Mouse (Mus musculus) lung, embryonic 16.5 days (tissue): ENCODE measurements around the gene Tnnc2. TPM values are rescaled to one million over a fixed set of nuclear protein-coding genes. Genes with fewer than 3 reads are reported as not detected.

Experiments used
- ATAC-seq: fragments of 200-750 bp; cut with Nextera tagmentation; 2 replicates; pipeline ENCODE4 v1.8.0; 2017; ENCODE audit warnings: low read depth, mild to moderate bottlenecking, moderate library complexity
- H3K27ac ChIP-seq: fragments of 300-500 bp; sonication (generic); 2 replicates; pipeline ENCODE4 v1.5.1; 2014; ENCODE audit warnings: mild to moderate bottlenecking, control low read depth, low read length
- H3K27me3 ChIP-seq: fragments of 300-500 bp; sonication (generic); 2 replicates; pipeline ENCODE4 v1.6.1; 2014; ENCODE audit warnings: low read depth, low read length, mixed read lengths; ENCODE audit not compliant: control insufficient read depth, insufficient read depth
- H3K36me3 ChIP-seq: fragments of 300-500 bp; sonication (generic); 2 replicates; pipeline ENCODE4 v1.6.1; 2014; ENCODE audit warnings: low read length; ENCODE audit not compliant: control insufficient read depth, insufficient read depth
- H3K4me1 ChIP-seq: fragments of 300-500 bp; sonication (generic); replicated peaks from 2 replicates; pipeline ENCODE4 v1.6.1; 2014; ENCODE audit warnings: low read length, mixed read lengths; ENCODE audit not compliant: control insufficient read depth, insufficient read depth
- H3K4me2 ChIP-seq: fragments of 300-500 bp; sonication (generic); 2 replicates; pipeline ENCODE4 v1.6.1; 2014; ENCODE audit warnings: low read depth, low read length, control low read depth
- H3K4me3 ChIP-seq: fragments of 300-500 bp; sonication (generic); 2 replicates; pipeline ENCODE4 v1.5.1; 2014; ENCODE audit warnings: mild to moderate bottlenecking, low read length, control low read depth
- H3K9ac ChIP-seq: fragments of 300-500 bp; sonication (generic); 2 replicates; pipeline ENCODE4 v1.6.1; 2014; ENCODE audit warnings: low read length, control low read depth
- H3K9me3 ChIP-seq: fragments of 300-500 bp; sonication (generic); 2 replicates; pipeline ENCODE4 v1.6.1; 2016; ENCODE audit warnings: low read length; ENCODE audit not compliant: control insufficient read depth
- WGBS: fragments of 180-500 bp; shearing (Covaris S2); extraction: QIAGEN DNeasy Blood & Tissue Kit; methylation state at CpG from one replicate; pipeline ENCODE4 v1.1.7; 2014; 5-methylcytosine and 5-hydroxymethylcytosine counted together
- polyA plus RNA-seq: library from polyadenylated mRNA; unstranded; fragments of >200 nt; fragmentation: Nextera tagmentation; extraction: Ambion mirVana; gene quantifications from 2 replicates; pipeline ENCODE4 v1.2.1, GENCODE M21; 2015

Gene Tnnc2
- polyA plus RNA-seq, 1 experiment from 2014 or later: 27.9 TPM

DNA sequence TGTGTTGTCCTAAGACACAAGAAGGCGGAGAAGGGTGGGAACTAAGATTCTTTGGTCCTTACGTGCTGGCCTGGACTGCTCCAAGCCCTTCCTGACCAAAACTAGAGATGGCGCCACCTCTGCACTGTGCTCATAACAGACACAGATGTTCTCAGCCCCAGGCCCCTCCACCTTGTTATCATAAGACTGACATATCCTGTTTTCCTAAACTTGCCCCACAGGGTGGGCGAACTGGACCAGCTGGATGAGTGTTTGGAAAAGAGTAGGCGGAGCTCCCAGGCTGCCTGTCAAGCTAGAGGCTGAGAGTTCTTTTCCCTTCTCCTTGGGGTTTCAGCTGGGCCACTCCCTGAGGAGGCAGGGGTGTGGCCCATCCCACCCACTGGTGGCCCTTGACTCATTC, 37.9 kb upstream of the Tnnc2 start:
- no peak overlapping the region for H3K9ac ChIP-seq
- 0 out of 2 replicates have a peak, but pooled peaks have one; percentile 44 for ATAC-seq
- H3K4me3 ChIP-seq: no peak overlapping the region
- H3K36me3 ChIP-seq: peaks cover 10% of the 10 kb centered on the region; the same call in 1 of the 2 replicates
- no peaks in the 10 kb centered on the region for H3K27me3 ChIP-seq
- H3K4me2 ChIP-seq: no peak overlapping the region
- H3K27ac ChIP-seq: peak overlapping the region; percentile 27; the same call in 1 of the 2 replicates
- H3K9me3 ChIP-seq: no peaks in the 10 kb centered on the region
- 41% methylated on average over 5 of the region's 5 CpGs for WGBS
- H3K4me1 ChIP-seq: peaks cover 7% of the 10 kb centered on the region

DNA sequence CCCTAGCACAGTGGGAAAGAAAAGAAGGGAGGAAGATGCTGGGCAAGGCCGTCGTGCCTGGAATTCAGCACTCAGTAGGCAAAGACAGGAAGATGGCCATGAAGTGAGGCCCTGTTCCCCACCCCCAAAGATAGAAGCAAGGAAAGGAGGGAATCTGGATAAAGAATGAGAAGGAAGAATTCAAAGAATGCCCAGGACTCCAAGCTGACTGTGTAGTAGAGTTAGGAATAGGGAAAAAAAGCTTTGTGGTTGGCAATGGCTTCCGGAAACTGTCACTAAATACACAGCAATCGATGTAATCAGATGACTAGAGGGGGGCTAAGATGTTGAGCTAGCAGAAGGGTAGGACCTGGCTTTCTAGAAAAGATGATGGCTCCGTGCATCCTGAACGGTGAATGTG, 37.4 kb upstream of the Tnnc2 start:
- 0 out of 2 replicates have a peak, but pooled peaks have one; percentile 12 for ATAC-seq
- 53% methylated on average over 6 of the region's 6 CpGs for WGBS

DNA sequence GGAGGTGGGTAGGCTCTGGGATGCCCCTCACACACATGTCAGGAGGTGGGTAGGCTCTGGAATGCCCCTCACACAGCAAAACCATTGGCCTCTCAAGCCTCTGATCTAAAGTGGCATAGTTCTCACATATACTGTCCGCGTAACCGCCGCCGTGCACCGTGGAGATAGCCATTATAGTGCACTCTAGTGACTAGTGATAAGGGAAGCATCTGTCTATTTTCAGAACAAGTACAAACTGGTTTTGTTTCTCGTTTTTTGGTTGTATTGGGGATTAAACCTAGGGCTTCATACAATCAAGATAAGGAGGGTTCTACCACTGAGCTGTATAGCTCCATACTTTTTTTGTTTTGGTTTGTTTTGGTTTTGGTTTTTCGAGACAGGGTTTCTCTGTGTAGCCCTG, 36.1 kb upstream of the Tnnc2 start:
- Histone ChIP-seq H3K4me3 (no peak overlapping the region), H3K9me3 (no peaks in the 10 kb centered on the region), H3K27me3 (no peaks in the 10 kb centered on the region), H3K4me2 (no peak overlapping the region), H3K36me3 (peaks cover 8% of the 10 kb centered on the region; the same call in 1 of the 2 replicates), H3K4me1 (peaks cover 7% of the 10 kb centered on the region), H3K27ac (no peak overlapping the region), H3K9ac (no peak overlapping the region)
- 87% methylated on average over 8 of the region's 8 CpGs for WGBS
- ATAC-seq: no peak

More for the DNA sequence above, 37.4 kb upstream of the Tnnc2 start:
- H3K36me3 ChIP-seq: peaks cover 12% of the 10 kb centered on the region; the same call in 1 of the 2 replicates
- no peaks in the 10 kb centered on the region for H3K27me3 ChIP-seq
- peaks cover 7% of the 10 kb centered on the region for H3K4me1 ChIP-seq
- H3K4me2 ChIP-seq: no peak overlapping the region
- no peak overlapping the region for H3K27ac ChIP-seq
- no peak overlapping the region for H3K4me3 ChIP-seq
- H3K9ac ChIP-seq: no peak overlapping the region
- H3K9me3 ChIP-seq: no peaks in the 10 kb centered on the region

DNA sequence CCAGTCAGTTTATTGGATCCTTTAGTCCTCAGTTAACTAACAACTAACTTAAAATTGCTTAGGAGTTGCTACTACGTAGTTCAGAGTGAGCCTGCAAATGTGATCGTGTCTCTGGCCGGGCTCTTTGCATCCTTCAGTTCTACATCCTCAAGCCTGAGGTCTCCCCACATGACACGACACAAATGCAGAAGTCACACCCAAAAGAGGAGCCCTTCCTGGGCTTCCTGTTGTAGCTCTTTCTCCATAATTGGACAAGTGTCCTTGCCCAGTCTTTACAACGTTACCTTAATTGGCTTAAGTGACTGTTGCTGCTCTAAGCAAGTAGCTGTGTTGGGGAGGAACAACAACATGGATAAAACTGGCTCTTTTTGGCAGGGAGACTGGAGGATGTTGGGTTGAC, 35.6 kb upstream of the Tnnc2 start:
- Histone ChIP-seq H3K27me3 (no peaks in the 10 kb centered on the region), H3K36me3 (peaks cover 4% of the 10 kb centered on the region; the same call in 1 of the 2 replicates), H3K4me2 (no peak overlapping the region), H3K27ac (no peak overlapping the region), H3K4me3 (no peak overlapping the region), H3K9ac (no peak overlapping the region), H3K4me1 (peaks cover 7% of the 10 kb centered on the region), H3K9me3 (no peaks in the 10 kb centered on the region)
- WGBS: 86% methylated on average over 5 of the region's 5 CpGs
- no peak for ATAC-seq

DNA sequence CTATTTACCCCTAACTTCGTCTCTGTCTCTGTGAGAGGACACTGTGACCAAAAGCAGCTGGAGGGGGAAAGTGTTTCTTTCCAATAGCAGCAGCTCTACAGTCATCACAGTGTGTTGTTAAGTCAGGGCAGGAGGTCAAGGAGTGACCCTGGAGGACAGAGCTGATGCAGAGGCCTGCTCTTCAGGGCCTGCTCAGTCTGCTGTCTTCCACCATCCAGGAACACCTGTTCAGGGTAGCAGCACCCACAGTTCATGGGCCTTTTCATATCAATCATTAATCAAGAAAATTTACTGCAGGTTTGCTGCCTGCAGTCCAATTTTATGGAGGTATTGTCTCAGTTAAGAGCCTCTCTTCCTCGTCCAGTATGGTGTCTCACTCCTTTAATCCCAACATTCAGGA, 33.8 kb upstream of the Tnnc2 start:
- Histone ChIP-seq H3K4me2 (no peak overlapping the region), H3K9me3 (no peaks in the 10 kb centered on the region), H3K4me1 (peaks cover 7% of the 10 kb centered on the region), H3K27ac (no peak overlapping the region), H3K27me3 (no peaks in the 10 kb centered on the region), H3K9ac (no peak overlapping the region), H3K4me3 (no peak overlapping the region), H3K36me3 (peaks cover 2% of the 10 kb centered on the region; the same call in 1 of the 2 replicates)
- ATAC-seq: no peak
- WGBS: 65% methylated on average over 2 of the region's 2 CpGs

DNA sequence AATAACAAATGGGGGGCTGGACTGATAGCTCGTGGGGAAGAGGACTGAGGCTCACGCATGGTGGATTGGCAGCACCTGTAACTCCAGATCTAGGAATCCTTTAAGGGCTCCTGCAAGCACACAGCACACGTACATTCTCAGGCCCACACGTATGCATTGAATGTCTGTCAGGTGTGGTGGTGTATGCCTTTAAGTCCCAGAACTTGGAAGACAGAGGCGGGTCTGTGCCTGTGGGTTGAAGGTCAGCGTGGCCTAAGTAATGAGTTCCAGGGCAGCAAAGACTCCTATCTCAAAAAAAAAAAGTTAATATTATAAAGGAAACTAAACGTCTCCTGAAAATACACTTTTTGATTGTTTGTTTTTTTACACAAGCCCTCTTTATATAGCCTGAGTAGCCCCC, 26.8 kb upstream of the Tnnc2 start:
- no peaks in the 10 kb centered on the region for H3K27me3 ChIP-seq
- 72% methylated on average over 7 of the region's 7 CpGs for WGBS
- H3K4me2 ChIP-seq: no peak overlapping the region
- H3K9ac ChIP-seq: no peak overlapping the region
- H3K4me3 ChIP-seq: no peak overlapping the region
- H3K9me3 ChIP-seq: no peaks in the 10 kb centered on the region
- no peak for ATAC-seq
- H3K27ac ChIP-seq: no peak overlapping the region
- H3K4me1 ChIP-seq: peaks cover 12% of the 10 kb centered on the region
- peaks cover 2% of the 10 kb centered on the region; the same call in 1 of the 2 replicates for H3K36me3 ChIP-seq

DNA sequence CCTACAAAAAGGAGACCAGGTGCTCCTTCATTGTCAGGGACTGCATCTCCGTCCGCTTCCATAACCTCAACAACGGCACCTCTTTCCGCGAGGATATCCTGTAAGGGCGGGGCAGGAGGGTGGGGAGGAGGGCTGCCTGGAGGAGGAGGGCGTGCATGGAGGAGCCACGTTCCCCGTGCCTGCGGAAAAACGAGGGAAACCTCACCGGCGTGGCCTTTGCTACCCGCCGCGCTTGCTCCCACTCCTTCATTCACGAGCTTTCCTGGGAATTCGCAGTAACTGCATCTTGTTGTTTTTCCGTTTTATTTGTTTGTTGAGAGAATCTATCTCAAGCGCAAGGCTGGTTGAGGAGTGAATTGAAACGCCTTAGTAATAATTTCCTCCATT, 25.6 kb upstream of the Tnnc2 start:
- peaks cover 7% of the 10 kb centered on the region for H3K36me3 ChIP-seq
- WGBS: 2% methylated on average over 21 of the region's 21 CpGs
- H3K9me3 ChIP-seq: no peaks in the 10 kb centered on the region
- peak overlapping the region; percentile 86 for H3K9ac ChIP-seq
- H3K4me2 ChIP-seq: peak overlapping the region; percentile 77
- no peaks in the 10 kb centered on the region for H3K27me3 ChIP-seq
- H3K27ac ChIP-seq: peak overlapping the region; percentile 80
- ATAC-seq: peak; percentile 63
- peaks cover 12% of the 10 kb centered on the region for H3K4me1 ChIP-seq
- peak overlapping the region; percentile 88 for H3K4me3 ChIP-seq

DNA sequence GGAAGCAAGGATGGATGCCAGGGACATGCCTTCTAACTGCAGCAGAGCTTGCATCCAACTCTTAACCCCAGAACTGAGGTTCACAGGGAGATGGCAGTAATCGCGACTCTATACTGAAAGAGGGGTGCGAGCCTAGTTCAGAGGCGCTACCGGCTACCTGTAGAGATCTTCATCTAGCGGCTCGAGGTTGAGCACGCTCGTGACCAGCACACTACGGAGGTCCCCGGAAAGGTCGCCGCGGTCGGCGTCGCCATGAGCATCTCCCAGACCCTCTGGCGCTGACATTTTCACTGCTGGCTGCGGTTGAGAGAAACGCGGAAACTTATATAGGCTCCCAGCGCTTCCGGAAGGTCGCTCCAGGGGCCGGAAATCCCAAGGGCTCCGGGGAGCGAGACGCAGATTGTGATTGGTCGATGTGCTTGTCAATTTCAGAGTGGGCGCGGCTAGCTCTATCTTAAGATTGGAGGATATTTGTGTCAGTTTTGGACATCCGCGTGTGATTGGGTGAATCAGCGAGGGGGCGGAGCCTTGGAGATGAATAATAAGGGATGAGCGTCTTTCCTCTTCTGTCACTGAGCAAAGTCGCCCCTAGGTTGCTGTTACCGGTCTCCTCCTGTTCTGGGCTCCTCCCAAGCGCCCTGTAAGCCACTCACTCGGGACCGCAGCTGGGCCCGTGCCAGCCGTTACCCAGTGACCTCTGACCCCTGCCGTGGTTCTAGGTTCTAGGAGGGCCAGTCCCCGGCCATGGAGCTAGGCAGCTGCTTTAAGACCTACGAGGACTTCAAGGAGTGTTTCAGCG, 25.0 kb upstream of the Tnnc2 start, which contains the start of the genes Acot8 and Zswim3:
TSS of gene Acot8 (minus strand) at position 350 of the 799 bp plus-strand sequence.
TSS of gene Zswim3 (plus strand) at position 566 of the 799 bp plus-strand sequence.
- H3K9ac ChIP-seq: peak within 1 kb of the TSS; percentile 86
- ATAC-seq: peak; percentile 98
- no peaks in the 10 kb centered on the region for H3K27me3 ChIP-seq
- peaks cover 7% of the 10 kb centered on the region for H3K36me3 ChIP-seq
- H3K9me3 ChIP-seq: no peaks in the 10 kb centered on the region
- under 1% methylated on average over 47 of the region's 47 CpGs for WGBS
- H3K4me1 ChIP-seq: peaks cover 12% of the 10 kb centered on the region
- peak within 1 kb of the TSS; percentile 80 for H3K27ac ChIP-seq
- H3K4me2 ChIP-seq: peak within 1 kb of the TSS; percentile 77
- peak within 1 kb of the TSS; percentile 88 for H3K4me3 ChIP-seq

DNA sequence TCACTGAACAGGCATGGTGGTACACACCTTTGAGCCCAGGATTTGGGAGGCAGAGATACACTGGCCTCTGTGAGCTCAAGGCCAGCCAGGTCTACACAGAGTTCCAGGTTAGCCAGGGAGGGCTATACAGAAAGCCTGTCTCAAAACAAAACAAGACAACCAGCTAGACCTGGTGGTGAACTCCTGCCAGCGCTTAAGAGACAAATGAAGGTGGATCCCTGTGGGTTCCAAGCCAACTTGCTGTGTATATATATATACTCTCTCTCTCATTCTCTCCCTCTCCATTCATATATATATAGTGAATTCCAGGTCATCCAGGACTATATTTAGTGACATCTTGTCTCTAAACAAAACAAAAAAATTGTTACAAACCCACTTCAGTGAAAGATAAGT, 24.1 kb upstream of the Tnnc2 start:
- Histone ChIP-seq H3K9ac (peak overlapping the region; percentile 77), H3K4me2 (peak overlapping the region; percentile 69), H3K4me3 (peak overlapping the region; percentile 88), H3K4me1 (peaks cover 12% of the 10 kb centered on the region), H3K27me3 (no peaks in the 10 kb centered on the region), H3K27ac (no peak overlapping the region), H3K9me3 (no peaks in the 10 kb centered on the region), H3K36me3 (peaks cover 11% of the 10 kb centered on the region)
- 70% methylated on average over 1 of the region's 1 CpGs for WGBS
- ATAC-seq: no peak
